Mouse (Mus musculus): ENCODE measurements around the gene Tnni1. TPM values are rescaled to one million over a fixed set of nuclear protein-coding genes. Genes with fewer than 3 reads are reported as not detected.

The Tnni1 gene
- polyA plus RNA-seq, 1 experiment from 2014 or later = 15.0 TPM

DNA sequence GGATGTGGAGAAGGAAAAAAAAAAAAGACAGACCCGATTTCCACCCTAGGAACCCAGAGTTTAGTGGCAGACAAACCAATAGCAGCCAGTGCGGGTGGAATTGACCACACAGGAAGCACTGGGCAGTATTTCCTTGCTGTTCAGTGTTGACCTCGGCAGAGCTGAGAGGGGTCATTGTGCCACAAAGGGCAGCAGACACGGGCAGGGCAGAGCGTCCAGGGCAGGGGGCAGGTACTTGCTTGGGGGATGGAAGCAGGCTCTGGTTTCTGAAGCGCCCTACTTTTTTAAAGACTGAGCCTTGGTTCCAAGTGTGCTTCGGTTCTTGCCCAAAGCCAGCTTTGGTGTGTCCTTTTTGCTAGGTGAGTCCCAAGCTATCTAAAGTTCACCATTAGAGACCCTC lies 9.0 kb upstream of the Tnni1 start:
- Histone ChIP-seq H3K4me1 (replicated peaks) (peaks cover 39% of the 10 kb centered on the region), H3K27me3 (0 out of 2 replicates have a peak, but pooled peaks cover under 1% of the 10 kb centered on the region), H3K9me3 (no peaks in the 10 kb centered on the region), H3K36me3 (no peaks in the 10 kb centered on the region), H3K4me3 (no peak overlapping the region), H3K4me2 (no peak overlapping the region), H3K27ac (replicated peaks) (no peak overlapping the region), H3K9ac (no peak overlapping the region)
- no peak for ATAC-seq (ENCODE audit: low read depth)
- WGBS = 69% methylated on average over 7 of the region's 7 CpGs

DNA sequence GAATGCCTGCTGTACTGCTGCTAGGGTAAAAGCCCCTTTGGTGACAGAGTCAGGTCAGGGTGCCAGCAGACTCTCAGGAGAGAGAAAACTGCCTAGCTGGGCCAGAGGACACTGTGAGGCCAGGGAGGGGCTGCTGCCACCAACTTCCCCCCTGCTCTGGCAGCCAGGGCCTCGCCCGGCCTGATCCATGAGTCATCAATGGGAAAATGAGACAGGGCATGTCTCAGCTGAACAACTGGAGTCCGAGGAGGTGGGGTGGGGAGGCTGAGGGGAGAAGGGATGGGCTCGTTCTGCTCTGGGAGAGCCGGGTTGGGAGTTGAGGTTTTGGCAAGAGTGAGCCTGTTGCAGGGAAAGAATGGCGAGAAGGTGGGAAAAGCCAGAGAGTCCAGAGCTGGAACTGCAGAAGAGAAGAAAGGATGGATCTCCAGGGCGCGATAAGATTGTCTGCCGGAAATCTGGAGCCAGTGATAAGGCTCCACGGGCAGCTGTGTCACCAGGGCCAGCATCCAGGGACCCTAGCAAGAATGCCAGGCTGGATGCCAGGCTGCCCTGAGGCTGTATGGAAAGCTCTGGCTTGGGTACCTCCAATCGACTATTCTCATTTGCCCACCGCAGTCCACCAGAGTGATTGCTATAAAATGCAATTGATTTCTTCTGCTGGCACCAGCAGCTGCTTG lies 8.2 kb upstream of the Tnni1 start:
- ATAC-seq (ENCODE audit: low read depth) = no peak
- 50% methylated on average over 12 of the region's 12 CpGs for WGBS

DNA sequence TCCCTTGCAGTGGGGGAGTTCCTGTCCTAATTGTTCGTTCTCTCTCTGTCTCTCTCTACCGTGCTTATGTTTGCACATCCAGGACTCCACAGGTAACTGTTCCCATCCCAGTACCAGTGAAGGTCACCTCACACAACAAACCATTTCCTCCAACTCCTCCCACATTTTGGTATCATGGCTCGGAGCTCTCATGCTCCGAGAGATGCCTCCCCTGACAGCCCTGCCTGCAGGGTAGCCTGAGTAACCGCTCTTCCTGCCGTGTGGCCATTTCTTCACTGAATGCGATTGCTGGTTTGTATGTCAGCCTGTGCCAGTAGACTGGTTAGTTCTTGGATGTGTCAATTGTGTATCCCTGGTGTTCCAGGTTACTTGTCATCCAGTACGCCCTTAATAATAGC lies 7.7 kb upstream of the Tnni1 start:
- 68% methylated on average over 8 of the region's 8 CpGs for WGBS

More for the DNA sequence above, 8.2 kb upstream of the Tnni1 start:
- H3K9ac ChIP-seq = no peak overlapping the region
- H3K4me2 ChIP-seq = no peak overlapping the region
- no peak overlapping the region for H3K4me3 ChIP-seq
- no peaks in the 10 kb centered on the region for H3K36me3 ChIP-seq
- peaks cover 33% of the 10 kb centered on the region for H3K4me1 ChIP-seq (replicated peaks)
- no peak overlapping the region for H3K27ac ChIP-seq (replicated peaks)
- H3K9me3 ChIP-seq = no peaks in the 10 kb centered on the region
- no peaks in the 10 kb centered on the region for H3K27me3 ChIP-seq

DNA sequence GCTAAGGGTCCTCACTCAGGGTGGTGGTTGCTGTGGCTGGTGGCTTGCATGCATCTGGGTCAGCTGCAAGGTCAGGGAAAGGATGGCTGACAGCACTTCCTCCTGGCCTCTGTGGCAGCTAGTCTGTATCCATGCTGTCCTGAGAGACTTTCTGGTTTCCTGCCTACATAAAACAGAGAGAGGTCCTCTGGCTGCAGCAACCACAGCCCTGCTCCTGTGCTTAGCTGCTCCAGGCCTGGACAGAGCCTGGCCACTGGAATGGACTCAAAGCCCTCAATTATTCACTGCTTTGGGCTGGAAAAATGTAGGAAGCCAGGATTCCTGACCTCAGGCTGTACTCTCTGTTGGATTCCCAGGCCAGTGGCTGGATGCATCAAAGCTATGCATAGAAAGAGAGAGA lies 2.6 kb upstream of the Tnni1 start:
- Histone ChIP-seq H3K27ac (replicated peaks) (no peak overlapping the region), H3K36me3 (no peaks in the 10 kb centered on the region), H3K27me3 (no peaks in the 10 kb centered on the region), H3K4me1 (replicated peaks) (peaks cover 38% of the 10 kb centered on the region), H3K9ac (no peak overlapping the region), H3K4me2 (no peak overlapping the region), H3K9me3 (no peaks in the 10 kb centered on the region), H3K4me3 (no peak overlapping the region)
- no peak for ATAC-seq (ENCODE audit: low read depth)

More for the DNA sequence above, 7.7 kb upstream of the Tnni1 start:
- Histone ChIP-seq H3K36me3 (no peaks in the 10 kb centered on the region), H3K4me3 (no peak overlapping the region), H3K4me2 (no peak overlapping the region), H3K9ac (no peak overlapping the region), H3K9me3 (no peaks in the 10 kb centered on the region), H3K4me1 (replicated peaks) (peaks cover 30% of the 10 kb centered on the region), H3K27ac (replicated peaks) (no peak overlapping the region), H3K27me3 (no peaks in the 10 kb centered on the region)
- ATAC-seq (ENCODE audit: low read depth) = no peak

DNA sequence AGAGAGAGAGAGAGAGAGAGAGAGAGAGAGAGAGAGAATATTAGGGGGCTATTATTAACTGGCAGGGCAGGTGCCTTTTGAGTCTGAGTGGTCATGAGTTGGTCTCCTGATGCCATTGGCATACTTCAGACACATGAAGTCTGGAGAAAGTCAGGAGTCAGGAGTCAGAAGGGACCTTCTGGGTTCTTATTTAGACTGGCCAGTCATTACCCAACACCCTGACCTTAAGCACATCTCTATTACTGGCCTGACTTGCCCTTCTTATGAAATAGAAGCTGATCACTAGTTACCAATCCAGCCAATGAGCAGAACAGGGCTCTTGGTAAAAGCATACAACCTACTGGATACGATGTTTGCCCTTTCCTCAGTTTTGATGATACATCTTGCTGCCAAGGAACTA lies 2.2 kb upstream of the Tnni1 start:
- H3K36me3 ChIP-seq = no peaks in the 10 kb centered on the region

DNA sequence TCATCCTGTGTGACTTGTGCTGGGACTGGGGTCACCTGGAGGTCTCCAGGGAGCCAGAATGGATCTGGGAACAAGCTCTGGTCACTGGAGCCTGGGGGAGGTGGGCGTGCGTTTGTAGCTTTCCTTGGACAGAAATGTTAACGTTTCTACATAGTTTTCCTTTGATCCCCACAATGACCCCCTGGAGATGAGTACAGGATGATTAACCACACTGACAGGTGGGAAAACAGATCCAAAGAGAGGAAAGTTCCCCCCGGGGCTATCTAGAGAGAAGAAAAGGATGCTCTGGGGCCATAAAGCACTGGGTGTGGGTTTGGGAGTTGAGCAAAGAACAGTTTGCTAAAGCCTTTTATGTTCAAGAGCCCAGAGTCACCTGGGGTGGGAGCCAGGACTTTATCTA lies 1.4 kb downstream of the Tnni1 start:
- Histone ChIP-seq H3K27me3 (no peaks in the 10 kb centered on the region), H3K4me3 (no peak overlapping the region), H3K27ac (replicated peaks) (no peak overlapping the region), H3K4me1 (replicated peaks) (peaks cover 39% of the 10 kb centered on the region), H3K36me3 (no peaks in the 10 kb centered on the region), H3K9ac (peak overlapping the region; percentile 38; the same call in 1 of the 2 replicates), H3K4me2 (no peak overlapping the region), H3K9me3 (no peaks in the 10 kb centered on the region)
- ATAC-seq (ENCODE audit: low read depth) = no peak
- 17% methylated on average over 4 of the region's 4 CpGs for WGBS

More for the DNA sequence above, 2.2 kb upstream of the Tnni1 start:
- Histone ChIP-seq H3K27ac (replicated peaks) (no peak overlapping the region), H3K27me3 (no peaks in the 10 kb centered on the region), H3K4me3 (no peak overlapping the region), H3K4me2 (no peak overlapping the region), H3K4me1 (replicated peaks) (peaks cover 33% of the 10 kb centered on the region), H3K9me3 (no peaks in the 10 kb centered on the region), H3K9ac (no peak overlapping the region)
- 91% methylated on average over 1 of the region's 1 CpGs for WGBS
- ATAC-seq (ENCODE audit: low read depth) = no peak

DNA sequence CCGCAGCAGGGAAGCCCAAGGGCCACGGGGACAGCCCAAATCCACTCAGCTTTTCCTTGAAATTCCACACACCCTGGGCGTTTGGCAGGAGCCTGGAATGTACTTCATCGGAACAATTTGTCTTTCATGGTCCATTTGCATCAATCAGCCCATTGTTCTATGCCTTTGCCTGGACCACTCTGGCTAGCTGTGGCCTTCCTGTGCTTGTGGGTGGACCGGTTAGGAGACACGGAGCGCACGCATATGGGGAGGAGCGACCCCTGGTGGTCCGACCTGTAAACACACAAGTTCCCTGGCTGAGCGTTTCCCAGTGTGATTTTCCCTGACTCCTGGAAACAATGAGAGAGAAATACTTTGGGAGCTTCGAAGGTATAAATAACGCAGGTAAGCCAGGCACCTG lies 2.0 kb downstream of the Tnni1 start:
- Histone ChIP-seq H3K9me3 (no peaks in the 10 kb centered on the region), H3K4me2 (no peak overlapping the region), H3K27ac (replicated peaks) (no peak overlapping the region), H3K4me3 (no peak overlapping the region), H3K27me3 (no peaks in the 10 kb centered on the region), H3K9ac (peak overlapping the region; percentile 38; the same call in 1 of the 2 replicates), H3K36me3 (no peaks in the 10 kb centered on the region), H3K4me1 (replicated peaks) (peaks cover 39% of the 10 kb centered on the region)
- ATAC-seq (ENCODE audit: low read depth) = peak; percentile 80
- 7% methylated on average over 13 of the region's 13 CpGs for WGBS

DNA sequence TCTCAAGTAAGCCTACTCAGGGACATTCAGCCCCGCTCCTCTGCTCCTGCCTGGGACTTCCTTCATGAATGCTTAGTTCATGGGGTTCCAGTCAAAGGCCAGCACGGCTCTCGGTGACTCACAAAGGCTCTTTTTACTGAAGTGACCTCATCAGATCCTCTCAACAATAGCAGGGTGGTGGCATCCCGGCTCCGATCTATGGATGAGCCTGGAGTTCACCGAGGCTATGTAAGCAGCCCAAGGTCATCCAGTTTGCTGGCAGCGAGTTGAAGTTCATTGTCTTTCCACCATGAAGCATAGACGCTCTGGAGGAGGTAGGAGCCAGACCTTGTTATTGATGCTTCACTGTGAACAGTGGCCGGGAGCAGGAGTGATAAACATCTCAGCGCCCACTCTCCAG lies 3.6 kb downstream of the Tnni1 start:
- Histone ChIP-seq H3K36me3 (no peaks in the 10 kb centered on the region), H3K4me1 (replicated peaks) (peaks cover 39% of the 10 kb centered on the region), H3K4me2 (no peak overlapping the region), H3K9me3 (no peaks in the 10 kb centered on the region), H3K27ac (replicated peaks) (no peak overlapping the region), H3K4me3 (no peak overlapping the region), H3K9ac (no peak overlapping the region), H3K27me3 (no peaks in the 10 kb centered on the region)
- ATAC-seq (ENCODE audit: low read depth) = no peak
- 21% methylated on average over 10 of the region's 10 CpGs for WGBS

DNA sequence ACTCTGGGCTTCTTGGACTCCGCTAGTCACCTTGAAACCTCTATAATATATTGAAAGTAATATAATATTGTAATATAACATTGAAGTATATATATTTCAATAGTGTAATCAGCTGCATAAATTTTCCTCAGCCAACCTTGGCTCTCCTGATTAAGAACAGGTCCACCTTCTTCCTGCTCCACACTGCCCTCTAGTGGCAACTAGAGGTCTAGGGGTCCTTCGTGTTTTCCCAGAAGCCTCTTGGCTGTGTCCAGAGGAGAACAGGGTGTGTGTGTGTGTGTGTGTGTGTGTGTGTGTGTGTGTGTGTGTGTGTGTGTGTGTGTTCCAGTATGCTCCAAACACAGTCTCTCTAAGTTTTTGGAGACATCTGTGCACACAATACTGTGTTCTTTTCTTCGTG lies 8.6 kb downstream of the Tnni1 start:
- no peak for ATAC-seq (ENCODE audit: low read depth)
- peaks cover 9% of the 10 kb centered on the region; the same call in 1 of the 2 replicates for H3K4me1 ChIP-seq (replicated peaks)
- no peaks in the 10 kb centered on the region for H3K9me3 ChIP-seq
- H3K4me3 ChIP-seq = no peak overlapping the region
- WGBS = 54% methylated on average over 3 of the region's 3 CpGs
- H3K4me2 ChIP-seq = no peak overlapping the region
- H3K27me3 ChIP-seq = no peaks in the 10 kb centered on the region; the same call in 1 of the 2 replicates
- H3K36me3 ChIP-seq = no peaks in the 10 kb centered on the region
- no peak overlapping the region for H3K9ac ChIP-seq
- H3K27ac ChIP-seq (replicated peaks) = no peak overlapping the region

DNA sequence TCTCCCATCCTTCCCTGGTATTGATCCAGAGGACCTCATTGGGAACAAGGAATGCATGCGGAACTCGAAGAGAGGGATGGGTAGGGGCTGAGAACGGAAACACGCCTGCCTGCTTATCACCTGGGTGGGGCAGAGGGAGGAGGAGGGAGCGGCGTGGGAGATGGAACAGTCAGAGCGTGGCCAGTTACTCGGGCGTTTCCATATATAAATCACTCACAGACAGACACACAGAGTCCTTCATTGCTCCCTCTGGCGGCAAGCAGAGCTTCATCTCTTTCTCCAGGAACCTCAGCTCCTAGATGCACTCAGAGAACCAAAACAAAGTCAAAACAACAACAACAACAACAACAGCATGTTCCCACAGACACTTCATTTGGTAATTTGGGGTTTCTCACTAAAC lies 9.5 kb downstream of the Tnni1 start:
- WGBS = 28% methylated on average over 10 of the region's 10 CpGs
- H3K27me3 ChIP-seq = peaks cover 5% of the 10 kb centered on the region; the same call in 1 of the 2 replicates
- no peaks in the 10 kb centered on the region for H3K9me3 ChIP-seq
- ATAC-seq (ENCODE audit: low read depth) = no peak
- no peaks in the 10 kb centered on the region for H3K36me3 ChIP-seq
- H3K9ac ChIP-seq = no peak overlapping the region
- H3K4me3 ChIP-seq = no peak overlapping the region
- no peak overlapping the region for H3K27ac ChIP-seq (replicated peaks)
- H3K4me1 ChIP-seq (replicated peaks) = peaks cover 8% of the 10 kb centered on the region
- peak overlapping the region; percentile 30; the same call in 1 of the 2 replicates for H3K4me2 ChIP-seq

DNA sequence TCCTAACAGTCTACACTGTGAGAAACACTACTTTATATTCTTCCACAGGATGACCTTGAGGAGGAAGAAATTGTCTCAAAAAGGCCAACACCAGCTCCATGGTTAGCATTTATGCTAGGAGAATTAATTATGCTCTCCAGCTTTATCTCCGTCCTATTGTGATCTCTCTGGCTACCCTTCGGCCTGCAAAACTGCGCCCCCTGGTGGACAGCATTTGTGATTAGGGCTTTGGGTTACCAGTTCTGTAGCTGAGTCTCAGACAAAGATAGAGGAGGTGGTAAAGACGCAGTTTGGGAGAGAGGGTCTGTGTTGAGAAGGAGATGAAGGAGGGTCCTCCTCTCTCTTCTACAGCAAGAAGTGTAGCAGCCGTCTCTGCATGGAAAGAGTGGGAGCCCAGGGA lies 10.6 kb downstream of the Tnni1 start:
- H3K4me1 ChIP-seq (replicated peaks) = peaks cover 20% of the 10 kb centered on the region
- no peak overlapping the region for H3K4me2 ChIP-seq
- peaks cover 14% of the 10 kb centered on the region for H3K27me3 ChIP-seq
- H3K9ac ChIP-seq = no peak overlapping the region
- no peak for ATAC-seq (ENCODE audit: low read depth)
- no peaks in the 10 kb centered on the region for H3K36me3 ChIP-seq
- no peak overlapping the region for H3K27ac ChIP-seq (replicated peaks)
- WGBS = 14% methylated on average over 5 of the region's 5 CpGs
- no peak overlapping the region for H3K4me3 ChIP-seq
- H3K9me3 ChIP-seq = no peaks in the 10 kb centered on the region

DNA sequence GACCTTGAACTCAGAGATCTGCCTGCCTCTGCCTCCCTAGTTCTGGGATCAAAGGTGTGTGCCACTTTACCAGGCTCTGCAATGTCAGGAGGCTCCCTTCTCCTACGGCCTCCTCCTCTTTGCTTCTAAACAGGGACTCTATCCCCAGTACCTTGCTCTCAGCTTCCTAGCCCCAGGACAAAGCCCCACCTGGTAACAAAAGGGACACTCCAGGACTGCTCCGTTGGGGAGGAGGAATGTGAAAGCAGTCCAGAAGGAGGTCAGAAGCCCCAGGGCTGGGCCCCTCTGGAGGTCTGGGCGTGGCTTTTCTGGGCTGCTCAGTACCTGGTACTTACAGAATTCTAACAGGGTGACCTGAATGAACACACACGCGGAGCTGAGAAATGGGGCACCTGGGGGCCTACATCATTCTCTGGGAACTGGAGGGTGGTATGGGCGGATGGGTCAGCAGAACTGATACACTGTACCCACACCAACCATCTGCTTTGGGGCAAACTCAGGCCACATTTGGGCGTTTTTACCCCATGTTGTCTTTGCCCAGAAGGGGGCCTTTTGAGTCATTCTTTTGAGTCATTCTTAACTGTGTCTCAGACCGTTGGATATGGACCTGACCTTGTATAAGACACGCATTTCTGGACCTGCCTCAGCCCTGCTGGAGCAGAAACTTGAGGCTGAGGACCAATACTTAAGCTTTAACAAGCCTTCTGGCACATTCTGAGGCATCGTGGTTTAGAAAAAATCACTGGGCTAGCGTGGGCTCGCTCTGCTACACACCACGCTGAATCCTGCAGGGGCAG lies 13.1 kb downstream of the Tnni1 start:
- Histone ChIP-seq H3K27ac (replicated peaks) (no peak overlapping the region), H3K4me3 (no peak overlapping the region), H3K36me3 (no peaks in the 10 kb centered on the region)

More for the DNA sequence above, 13.1 kb downstream of the Tnni1 start:
- H3K9me3 ChIP-seq = no peaks in the 10 kb centered on the region
- H3K9ac ChIP-seq = no peak overlapping the region
- ATAC-seq (ENCODE audit: low read depth) = no peak
- 68% methylated on average over 13 of the region's 13 CpGs for WGBS
- peaks cover 20% of the 10 kb centered on the region for H3K4me1 ChIP-seq (replicated peaks)
- H3K4me2 ChIP-seq = no peak overlapping the region
- H3K27me3 ChIP-seq = peaks cover 15% of the 10 kb centered on the region
